Mouse (Mus musculus): ENCODE measurements around the gene Capn2. TPM values are rescaled to one million over a fixed set of nuclear protein-coding genes. Genes with fewer than 3 reads are reported as not detected.

The Capn2 gene
- polyA plus RNA-seq (2016; fragmentation: Nextera tagmentation; extraction: Ambion mirVana) = 65.2 and 86.5 TPM in 2 replicates

- DNase-seq (ENCODE audit: low spot score) = peak; percentile 87
- Histone ChIP-seq H3K4me3 (peak within 1 kb of the TSS; percentile 89), H3K9me3 (replicated peaks) (no peaks in the 10 kb centered on the region), H3K27ac (peak within 1 kb of the TSS; percentile 96), H3K27me3 (ENCODE audit: low read depth, poor library complexity, severe bottlenecking) (peaks cover 11% of the 10 kb centered on the region), H3K4me1 (peaks cover 56% of the 10 kb centered on the region), H3K36me3 (peaks cover 16% of the 10 kb centered on the region)
- under 1% methylated on average over 83 of the region's 84 CpGs for whole genome bisulfite sequencing
Measured at GRCm38 (mm10) chr1:182516758-182517676, at the start of gene Capn2. Gene Capn2, minus strand, starts transcription at chr1:182517608.

GRCm38 (mm10) chr1:182565351-182565835, 48.0 kb upstream of the Capn2 start:
- Histone ChIP-seq H3K4me1 (peaks cover 19% of the 10 kb centered on the region), H3K36me3 (no peaks in the 10 kb centered on the region), H3K4me3 (no peak overlapping the region), H3K27ac (no peak overlapping the region), H3K27me3 (ENCODE audit: low read depth, poor library complexity, severe bottlenecking) (no peaks in the 10 kb centered on the region), H3K9me3 (replicated peaks) (no peaks in the 10 kb centered on the region)
- WGBS = 93% methylated on average over 6 of the region's 6 CpGs
- no peak for DNase-seq (ENCODE audit: low spot score)

GRCm38 (mm10) chr1:182564408-182565120, 47.2 kb upstream of the Capn2 start, which contains the start of gene Capn8:
Gene Capn8, plus strand, starts transcription at chr1:182565007.
- WGBS = 80% methylated on average over 5 of the region's 5 CpGs
- Histone ChIP-seq H3K27ac (no peak within 1 kb of the TSS), H3K9me3 (replicated peaks) (no peaks in the 10 kb centered on the region), H3K4me1 (peaks cover 20% of the 10 kb centered on the region), H3K4me3 (no peak within 1 kb of the TSS), H3K27me3 (ENCODE audit: low read depth, poor library complexity, severe bottlenecking) (no peaks in the 10 kb centered on the region), H3K36me3 (no peaks in the 10 kb centered on the region)
- DNase-seq (ENCODE audit: low spot score) = no peak

GRCm38 (mm10) chr1:182562576-182563370, 45.4 kb upstream of the Capn2 start:
- no peak for DNase-seq (ENCODE audit: low spot score)
- Histone ChIP-seq H3K4me3 (no peak overlapping the region), H3K27ac (no peak overlapping the region), H3K9me3 (replicated peaks) (no peaks in the 10 kb centered on the region), H3K36me3 (no peaks in the 10 kb centered on the region), H3K27me3 (ENCODE audit: low read depth, poor library complexity, severe bottlenecking) (no peaks in the 10 kb centered on the region), H3K4me1 (peaks cover 20% of the 10 kb centered on the region)
- 46% methylated on average over 16 of the region's 16 CpGs for WGBS

- Histone ChIP-seq H3K27me3 (ENCODE audit: low read depth, poor library complexity, severe bottlenecking) (no peaks in the 10 kb centered on the region), H3K4me1 (peaks cover 24% of the 10 kb centered on the region), H3K36me3 (no peaks in the 10 kb centered on the region), H3K4me3 (no peak overlapping the region), H3K27ac (no peak overlapping the region), H3K9me3 (replicated peaks) (no peaks in the 10 kb centered on the region)
- 77% methylated on average over 11 of the region's 11 CpGs for WGBS
- DNase-seq (ENCODE audit: low spot score) = no peak
Measured at GRCm38 (mm10) chr1:182561945-182562514, 44.6 kb upstream of the Capn2 start.

- Histone ChIP-seq H3K36me3 (no peaks in the 10 kb centered on the region), H3K4me1 (peaks cover 24% of the 10 kb centered on the region), H3K27me3 (ENCODE audit: low read depth, poor library complexity, severe bottlenecking) (no peaks in the 10 kb centered on the region), H3K27ac (no peak overlapping the region), H3K4me3 (no peak overlapping the region), H3K9me3 (replicated peaks) (no peaks in the 10 kb centered on the region)
- peak; percentile 66 for DNase-seq (ENCODE audit: low spot score)
- WGBS = 44% methylated on average over 3 of the region's 3 CpGs
Measured at GRCm38 (mm10) chr1:182560390-182561098, 43.1 kb upstream of the Capn2 start.

GRCm38 (mm10) chr1:182559530-182559929, 42.1 kb upstream of the Capn2 start:
- DNase-seq (ENCODE audit: low spot score) = no peak
- Histone ChIP-seq H3K36me3 (no peaks in the 10 kb centered on the region), H3K4me1 (peaks cover 24% of the 10 kb centered on the region), H3K27ac (no peak overlapping the region), H3K4me3 (no peak overlapping the region), H3K27me3 (ENCODE audit: low read depth, poor library complexity, severe bottlenecking) (no peaks in the 10 kb centered on the region), H3K9me3 (replicated peaks) (no peaks in the 10 kb centered on the region)
- WGBS = 89% methylated on average over 11 of the region's 11 CpGs

- Histone ChIP-seq H3K4me3 (no peak overlapping the region), H3K27ac (no peak overlapping the region), H3K9me3 (replicated peaks) (no peaks in the 10 kb centered on the region), H3K36me3 (no peaks in the 10 kb centered on the region), H3K4me1 (peaks cover 21% of the 10 kb centered on the region), H3K27me3 (ENCODE audit: low read depth, poor library complexity, severe bottlenecking) (no peaks in the 10 kb centered on the region)
- no peak for DNase-seq (ENCODE audit: low spot score)
- 88% methylated on average over 4 of the region's 4 CpGs for WGBS
Measured at GRCm38 (mm10) chr1:182558271-182558670, 40.9 kb upstream of the Capn2 start.

GRCm38 (mm10) chr1:182553649-182554375, 36.4 kb upstream of the Capn2 start:
- DNase-seq (ENCODE audit: low spot score) = peak; percentile 56
- Histone ChIP-seq H3K27me3 (ENCODE audit: low read depth, poor library complexity, severe bottlenecking) (no peaks in the 10 kb centered on the region), H3K4me3 (no peak overlapping the region), H3K9me3 (replicated peaks) (no peaks in the 10 kb centered on the region), H3K36me3 (no peaks in the 10 kb centered on the region), H3K27ac (no peak overlapping the region), H3K4me1 (peaks cover 4% of the 10 kb centered on the region; the same call in 1 of the 2 replicates)
- 65% methylated on average over 12 of the region's 12 CpGs for WGBS

GRCm38 (mm10) chr1:182550761-182551160, 33.4 kb upstream of the Capn2 start:
- WGBS = 80% methylated on average over 8 of the region's 8 CpGs
- no peak for DNase-seq (ENCODE audit: low spot score)
- Histone ChIP-seq H3K4me3 (no peak overlapping the region), H3K9me3 (replicated peaks) (0 out of 2 replicates have a peak, but pooled peaks cover 3% of the 10 kb centered on the region), H3K4me1 (no peaks in the 10 kb centered on the region), H3K36me3 (no peaks in the 10 kb centered on the region), H3K27me3 (ENCODE audit: low read depth, poor library complexity, severe bottlenecking) (no peaks in the 10 kb centered on the region), H3K27ac (no peak overlapping the region)

GRCm38 (mm10) chr1:182543906-182544305, 26.5 kb upstream of the Capn2 start:
- WGBS = 77% methylated on average over 1 of the region's 1 CpGs
- H3K9me3 ChIP-seq (replicated peaks) = 0 out of 2 replicates have a peak, but pooled peaks cover 3% of the 10 kb centered on the region
- DNase-seq (ENCODE audit: low spot score) = no peak

More at GRCm38 (mm10) chr1:182543906-182544305, 26.5 kb upstream of the Capn2 start:
- Histone ChIP-seq H3K36me3 (no peaks in the 10 kb centered on the region), H3K4me3 (no peak overlapping the region), H3K4me1 (peaks cover 4% of the 10 kb centered on the region; the same call in 1 of the 2 replicates), H3K27ac (no peak overlapping the region), H3K27me3 (ENCODE audit: low read depth, poor library complexity, severe bottlenecking) (no peaks in the 10 kb centered on the region)
